Mouse (Mus musculus): Measurements from ENCODE around the gene Hoxa7. TPM values are rescaled to one million over a fixed set of nuclear protein-coding genes. Genes with fewer than 3 reads are reported as not detected.

The Hoxa7 gene
- polyA plus RNA-seq, 1 experiment from 2014 or later: not detected

DNA sequence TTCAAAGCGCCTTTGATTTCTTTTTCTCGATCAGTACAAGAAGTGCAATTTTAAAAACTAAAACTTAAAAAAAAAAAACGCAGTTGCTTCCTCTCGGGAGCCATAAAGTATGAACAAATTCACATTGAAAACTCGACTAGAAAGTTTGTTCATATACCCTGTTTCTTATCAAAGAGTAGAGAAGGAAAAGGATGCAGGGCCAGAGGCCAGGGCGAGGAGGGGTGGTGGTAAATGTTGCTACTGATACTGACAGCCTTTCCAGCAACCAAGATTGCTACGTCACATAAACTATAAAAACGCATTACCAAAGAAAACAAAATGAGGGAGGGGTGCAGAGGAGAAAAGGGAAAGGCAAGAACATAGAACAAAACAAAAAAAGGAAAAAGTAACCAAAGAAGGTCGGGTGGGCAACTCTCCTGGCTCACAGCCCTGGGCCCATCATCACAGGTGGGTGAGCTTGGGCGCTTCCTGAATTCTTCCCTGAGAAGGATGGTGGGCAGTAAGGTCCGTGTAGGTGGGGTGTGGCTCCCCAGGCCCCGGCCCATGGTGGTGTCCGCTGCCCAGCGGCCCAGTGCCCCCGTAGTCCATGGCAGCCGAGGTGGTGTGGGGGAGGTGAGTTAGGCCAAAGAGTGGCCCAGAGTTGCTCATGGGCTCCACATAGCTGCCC lies 52.0 kb downstream of the Hoxa7 start:
- peaks cover 93% of the 10 kb centered on the region for H3K27me3 ChIP-seq
- no peak overlapping the region for H3K4me2 ChIP-seq (replicated peaks)
- H3K36me3 ChIP-seq: no peaks in the 10 kb centered on the region
- H3K4me1 ChIP-seq: peaks cover 10% of the 10 kb centered on the region
- no peak overlapping the region for H3K9ac ChIP-seq (replicated peaks)
- H3K4me3 ChIP-seq: no peak overlapping the region
- WGBS: 2% methylated on average over 16 of the region's 16 CpGs
- no peaks in the 10 kb centered on the region for H3K9me3 ChIP-seq
- H3K27ac ChIP-seq (replicated peaks): no peak overlapping the region
- ATAC-seq (ENCODE audit: low FRiP score, low read depth): no peak

DNA sequence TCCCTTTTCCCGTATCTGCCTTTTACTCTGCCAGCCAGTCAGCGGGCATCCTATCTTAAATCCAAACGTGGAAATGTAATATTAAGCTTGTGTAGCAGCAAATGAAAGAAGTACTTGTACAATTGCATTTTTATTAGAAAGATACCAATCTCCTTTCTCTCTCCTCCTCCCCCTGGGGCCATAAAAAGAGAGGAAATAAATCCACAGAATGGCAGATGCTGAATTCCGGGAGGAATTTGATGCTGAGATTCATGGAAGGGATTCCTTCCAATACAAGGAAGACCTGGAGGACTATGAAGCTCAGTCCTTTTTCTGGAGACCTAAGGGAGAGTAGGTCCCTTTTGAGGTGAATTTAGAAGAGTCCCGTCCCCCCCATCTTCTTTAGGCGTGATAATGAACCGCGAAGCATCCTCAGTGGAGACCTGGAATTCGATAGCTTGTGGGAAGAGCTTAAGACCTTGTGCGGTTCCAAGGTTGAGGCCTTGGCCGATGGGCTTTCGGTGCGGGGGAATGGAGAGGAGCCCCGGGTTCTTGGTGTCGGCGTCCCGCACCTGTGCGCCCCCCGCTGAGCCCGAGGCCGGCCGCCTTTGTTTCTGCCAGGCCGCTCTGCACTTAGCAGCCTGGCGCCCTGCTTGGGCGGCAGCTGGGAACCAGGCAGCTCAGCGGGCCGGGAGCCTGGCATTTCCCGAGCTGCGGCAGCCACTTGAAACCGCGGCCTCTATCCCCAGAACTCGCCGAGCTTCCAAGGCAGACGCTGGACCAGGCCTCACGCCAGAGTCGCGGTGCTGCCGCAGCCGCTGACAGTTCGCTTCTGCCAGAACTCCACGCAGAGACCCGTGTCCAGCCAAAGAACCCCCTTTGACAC lies 53.2 kb downstream of the Hoxa7 start:
- Histone ChIP-seq H3K4me3 (no peak overlapping the region), H3K4me2 (replicated peaks) (no peak overlapping the region), H3K36me3 (no peaks in the 10 kb centered on the region), H3K27ac (replicated peaks) (no peak overlapping the region), H3K27me3 (peaks cover 97% of the 10 kb centered on the region), H3K9me3 (no peaks in the 10 kb centered on the region), H3K9ac (replicated peaks) (no peak overlapping the region), H3K4me1 (peaks cover 10% of the 10 kb centered on the region)
- WGBS: 1% methylated on average over 42 of the region's 42 CpGs
- no peak for ATAC-seq (ENCODE audit: low FRiP score, low read depth)

DNA sequence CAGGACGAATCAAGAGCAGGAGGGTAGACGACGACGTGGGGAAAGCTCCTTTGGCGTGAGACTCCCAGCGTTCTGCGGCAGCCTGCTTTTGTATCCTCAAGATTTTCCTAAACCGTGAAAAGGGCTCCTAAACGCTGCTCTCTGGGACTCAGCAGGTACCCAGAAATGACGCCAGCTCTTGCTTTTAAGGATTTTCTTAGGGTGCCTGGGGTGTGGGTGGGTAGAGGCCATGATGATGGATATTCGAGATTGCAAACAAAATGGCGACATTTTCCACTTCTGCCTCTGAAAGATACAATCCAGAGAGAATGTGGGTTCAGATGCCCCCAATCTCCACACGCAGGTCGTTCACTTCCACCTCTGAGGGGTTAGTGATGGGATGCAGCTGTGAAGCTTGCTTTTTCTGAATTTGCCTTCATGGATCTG lies 53.9 kb downstream of the Hoxa7 start:
- Histone ChIP-seq H3K27me3 (peaks cover 97% of the 10 kb centered on the region), H3K4me1 (peaks cover 8% of the 10 kb centered on the region), H3K27ac (replicated peaks) (no peak overlapping the region), H3K4me3 (no peak overlapping the region), H3K4me2 (replicated peaks) (no peak overlapping the region), H3K9me3 (no peaks in the 10 kb centered on the region), H3K9ac (replicated peaks) (no peak overlapping the region), H3K36me3 (no peaks in the 10 kb centered on the region)
- no peak for ATAC-seq (ENCODE audit: low FRiP score, low read depth)
- WGBS: 1% methylated on average over 14 of the region's 14 CpGs

- Histone ChIP-seq H3K36me3 (no peaks in the 10 kb centered on the region), H3K9me3 (no peaks in the 10 kb centered on the region), H3K4me2 (replicated peaks) (no peak overlapping the region), H3K4me3 (no peak overlapping the region), H3K4me1 (peaks cover 2% of the 10 kb centered on the region; the same call in 1 of the 2 replicates), H3K9ac (replicated peaks) (no peak overlapping the region), H3K27ac (replicated peaks) (no peak overlapping the region), H3K27me3 (peaks cover 95% of the 10 kb centered on the region)
- ATAC-seq (ENCODE audit: low FRiP score, low read depth): no peak
- WGBS: 3% methylated on average over 1 of the region's 1 CpGs
Measured at GRCm38 (mm10) chr6:52167176-52167575, 54.5 kb downstream of the Hoxa7 start.

- ATAC-seq (ENCODE audit: low FRiP score, low read depth): no peak
- no peaks in the 10 kb centered on the region for H3K9me3 ChIP-seq
- peaks cover 95% of the 10 kb centered on the region for H3K27me3 ChIP-seq
- H3K4me2 ChIP-seq (replicated peaks): no peak overlapping the region
- H3K4me3 ChIP-seq: no peak overlapping the region
- H3K9ac ChIP-seq (replicated peaks): no peak overlapping the region
- 1% methylated on average over 4 of the region's 4 CpGs for WGBS
- H3K4me1 ChIP-seq: no peaks in the 10 kb centered on the region
- no peak overlapping the region for H3K27ac ChIP-seq (replicated peaks)
- no peaks in the 10 kb centered on the region for H3K36me3 ChIP-seq
Measured at GRCm38 (mm10) chr6:52166431-52167077, 55.1 kb downstream of the Hoxa7 start.

GRCm38 (mm10) chr6:52165441-52166370 lies 55.9 kb downstream of the Hoxa7 start:
- Histone ChIP-seq H3K36me3 (no peaks in the 10 kb centered on the region), H3K4me1 (no peaks in the 10 kb centered on the region), H3K27me3 (peaks cover 94% of the 10 kb centered on the region), H3K27ac (replicated peaks) (no peak overlapping the region), H3K4me2 (replicated peaks) (no peak overlapping the region), H3K9ac (replicated peaks) (no peak overlapping the region), H3K9me3 (no peaks in the 10 kb centered on the region), H3K4me3 (0 out of 2 replicates have a peak overlapping the region, but pooled peaks have one; percentile 2)
- no peak for ATAC-seq (ENCODE audit: low FRiP score, low read depth)
- 0% methylated on average over 28 of the region's 28 CpGs for WGBS

GRCm38 (mm10) chr6:52164626-52165440 lies 56.8 kb downstream of the Hoxa7 start, which contains the start of gene Hoxa2:
Gene Hoxa2, minus strand, starts transcription at chr6:52164831.
- Histone ChIP-seq H3K4me3 (0 out of 2 replicates have a peak within 1 kb of the TSS, but pooled peaks have one; percentile 2), H3K27ac (replicated peaks) (no peak within 1 kb of the TSS), H3K4me2 (replicated peaks) (no peak within 1 kb of the TSS), H3K36me3 (no peaks in the 10 kb centered on the region), H3K4me1 (no peaks in the 10 kb centered on the region), H3K9ac (replicated peaks) (no peak within 1 kb of the TSS), H3K9me3 (no peaks in the 10 kb centered on the region), H3K27me3 (peaks cover 94% of the 10 kb centered on the region)
- no peak for ATAC-seq (ENCODE audit: low FRiP score, low read depth)
- WGBS: 1% methylated on average over 25 of the region's 25 CpGs

MicroRNA genes within 50 kb of the gene (microRNA counts, 519-probe panel; counts per million panel counts)
- not detected for microRNA mmu-miR-196b

Small RNAs within 50 kb of the gene (microRNA-seq; reads per million reads assigned to microRNA genes)
- gene Mir196b: 41.8 reads per million, percentile 42 among the genes with 10 or more reads in this experiment

Other genes starting within 250 kb of the Hoxa7 start
- gene Skap2, start 209.3 kb downstream of the Hoxa7 start, polyA plus RNA-seq (2016; fragmentation: Nextera tagmentation; extraction: Ambion mirVana): 6.8 and 7.9 TPM in 2 replicates
- 0.48 and 0.83 TPM in 2 replicates for gene Hoxa1, start 63.5 kb downstream of the Hoxa7 start, polyA plus RNA-seq (2016; fragmentation: Nextera tagmentation; extraction: Ambion mirVana)
- 0.13 TPM in 1 of 2 replicates, not detected in the other for gene Hoxa2, start 57.0 kb downstream of the Hoxa7 start, polyA plus RNA-seq (2016; fragmentation: Nextera tagmentation; extraction: Ambion mirVana)
- not detected in 2 replicates for gene 5730596B20Rik, start 44.4 kb downstream of the Hoxa7 start, polyA plus RNA-seq (2016; fragmentation: Nextera tagmentation; extraction: Ambion mirVana)
- not detected in 2 replicates for gene Hoxa4, start 30.1 kb downstream of the Hoxa7 start, polyA plus RNA-seq (2016; fragmentation: Nextera tagmentation; extraction: Ambion mirVana)
- not detected in 2 replicates for gene Hoxa5, start 17.3 kb downstream of the Hoxa7 start, polyA plus RNA-seq (2016; fragmentation: Nextera tagmentation; extraction: Ambion mirVana)
- gene Hoxa6, start 13.1 kb downstream of the Hoxa7 start, polyA plus RNA-seq (2016; fragmentation: Nextera tagmentation; extraction: Ambion mirVana): not detected in 2 replicates
- 0.09 TPM in 1 of 2 replicates, not detected in the other for gene Hoxa3, start 8.5 kb downstream of the Hoxa7 start, polyA plus RNA-seq (2016; fragmentation: Nextera tagmentation; extraction: Ambion mirVana)
- not detected in 2 replicates for gene Gm28308, start 8.5 kb downstream of the Hoxa7 start, polyA plus RNA-seq (2016; fragmentation: Nextera tagmentation; extraction: Ambion mirVana)
- gene Hoxa9, start 9.2 kb upstream of the Hoxa7 start, polyA plus RNA-seq (2016; fragmentation: Nextera tagmentation; extraction: Ambion mirVana): not detected in 2 replicates
- gene Hoxa10, start 19.0 kb upstream of the Hoxa7 start, polyA plus RNA-seq (2016; fragmentation: Nextera tagmentation; extraction: Ambion mirVana): not detected in 2 replicates
- not detected in 2 replicates for gene Hoxa11, start 24.0 kb upstream of the Hoxa7 start, polyA plus RNA-seq (2016; fragmentation: Nextera tagmentation; extraction: Ambion mirVana)
- not detected in 2 replicates for gene Hoxa13, start 39.0 kb upstream of the Hoxa7 start, polyA plus RNA-seq (2016; fragmentation: Nextera tagmentation; extraction: Ambion mirVana)
- 0.81 and 0.82 TPM in 2 replicates for gene Evx1, start 91.6 kb upstream of the Hoxa7 start, polyA plus RNA-seq (2016; fragmentation: Nextera tagmentation; extraction: Ambion mirVana)